Mouse (Mus musculus) embryonic facial prominence, embryonic 15.5 days (tissue): ENCODE results near the gene D13Ertd608e. TPM values are rescaled to one million over a fixed set of nuclear protein-coding genes. Genes with fewer than 3 reads are reported as not detected.
A peak's percentile ranks its signal among the peaks of the same experiment; 100 is the strongest.
"Not testable (repeated sequence)": the region's sequence is repeated elsewhere in the genome, so short reads cannot be mapped to it uniquely, and the experiment has no call there.

Source experiments
- ATAC-seq: fragments of 200-750 bp; cut with Nextera tagmentation; 2 replicates; pipeline ENCODE4 v1.8.0; 2017; ENCODE audit warnings: low read depth, moderate TSS enrichment; ENCODE audit not compliant: insufficient number of reproducible peaks, low FRiP score, low TSS enrichment
- H3K27ac ChIP-seq: fragments of 300-500 bp; sonication (generic); replicated peaks from 2 replicates; pipeline ENCODE4 v1.5.1; 2015; ENCODE audit warnings: mild to moderate bottlenecking, inconsistent platforms
- H3K27me3 ChIP-seq: fragments of 300-500 bp; sonication (generic); 2 replicates; pipeline ENCODE4 v1.6.1; 2015; ENCODE audit warnings: inconsistent platforms
- H3K36me3 ChIP-seq: fragments of 300-500 bp; sonication (generic); 2 replicates; pipeline ENCODE4 v1.6.1; 2015; ENCODE audit warnings: mild to moderate bottlenecking, inconsistent platforms
- H3K4me1 ChIP-seq: fragments of 300-500 bp; sonication (generic); 2 replicates; pipeline ENCODE4 v1.6.1; 2015; ENCODE audit warnings: inconsistent platforms
- H3K4me2 ChIP-seq: fragments of 300-500 bp; sonication (generic); replicated peaks from 2 replicates; pipeline ENCODE4 v1.6.1; 2015; ENCODE audit warnings: mild to moderate bottlenecking, inconsistent platforms
- H3K4me3 ChIP-seq: fragments of 300-500 bp; sonication (generic); replicated peaks from 2 replicates; pipeline ENCODE4 v1.5.1; 2015; ENCODE audit warnings: mild to moderate bottlenecking, inconsistent platforms
- H3K9ac ChIP-seq: fragments of 300-500 bp; sonication (generic); 2 replicates; pipeline ENCODE4 v1.6.1; 2015; ENCODE audit warnings: inconsistent platforms
- H3K9me3 ChIP-seq: fragments of 300-500 bp; sonication (generic); replicated peaks from 2 replicates; pipeline ENCODE4 v1.6.1; 2016; ENCODE audit warnings: inconsistent platforms
- WGBS: fragments of 180-500 bp; shearing (Covaris S2); methylation state at CpG from one replicate; pipeline ENCODE4 v1.1.7; 2015; 5-methylcytosine and 5-hydroxymethylcytosine counted together
- polyA plus RNA-seq: library from polyadenylated mRNA; unstranded; fragments of >200 nt; fragmentation: Nextera tagmentation; extraction: Ambion mirVana; gene quantifications from 2 replicates; pipeline ENCODE4 v1.2.1, GENCODE M21; 2015

The D13Ertd608e gene
- polyA plus RNA-seq, 1 experiment from 2014 or later, result not detected

GRCm38 (mm10) chr13:119830116-119830515 is 5.7 kb upstream of the D13Ertd608e start, which contains the start of gene AF067063:
Gene AF067063 (minus strand): TSS chr13:119830216.
- H3K9ac ChIP-seq, H3K27me3 ChIP-seq, H3K4me1 ChIP-seq, H3K27ac ChIP-seq, H3K4me2 ChIP-seq, ATAC-seq, H3K36me3 ChIP-seq, H3K4me3 ChIP-seq, H3K9me3 ChIP-seq: not testable (repeated sequence)

- H3K4me1 ChIP-seq, H3K9me3 ChIP-seq, H3K27me3 ChIP-seq, H3K36me3 ChIP-seq, H3K27ac ChIP-seq, H3K9ac ChIP-seq: not testable (repeated sequence)
- 12% methylated on average over 23 of the region's 23 CpGs for WGBS
- H3K4me2 ChIP-seq, result peak overlapping the region; percentile 43
- ATAC-seq, result 0 out of 2 replicates have a peak, but pooled peaks have one; percentile 47
- H3K4me3 ChIP-seq, result peak overlapping the region; percentile 23
Observed at GRCm38 (mm10) chr13:119836324-119836811, 562 bp downstream of the D13Ertd608e start.

- not testable (repeated sequence) for H3K9me3 ChIP-seq, ATAC-seq, H3K4me2 ChIP-seq, H3K4me1 ChIP-seq, H3K9ac ChIP-seq, H3K4me3 ChIP-seq, H3K27ac ChIP-seq, H3K27me3 ChIP-seq, H3K36me3 ChIP-seq
- 8% methylated on average over 14 of the region's 23 CpGs for WGBS
Observed at GRCm38 (mm10) chr13:119837719-119838337, 2.0 kb downstream of the D13Ertd608e start.

GRCm38 (mm10) chr13:119839982-119840381 is 4.2 kb downstream of the D13Ertd608e start:
- not testable (repeated sequence) for H3K4me2 ChIP-seq, H3K27me3 ChIP-seq, H3K9me3 ChIP-seq, H3K27ac ChIP-seq, H3K4me3 ChIP-seq, ATAC-seq, H3K9ac ChIP-seq, H3K36me3 ChIP-seq, H3K4me1 ChIP-seq
- WGBS, result 25% methylated on average over 6 of the region's 6 CpGs

GRCm38 (mm10) chr13:119862399-119862798 is 26.6 kb downstream of the D13Ertd608e start:
- H3K4me2 ChIP-seq, H3K9me3 ChIP-seq, H3K36me3 ChIP-seq, H3K27ac ChIP-seq, ATAC-seq, H3K4me1 ChIP-seq, H3K27me3 ChIP-seq, H3K9ac ChIP-seq, H3K4me3 ChIP-seq: not testable (repeated sequence)
- WGBS, result no CpG with 5 or more reads among the region's 6 CpGs

GRCm38 (mm10) chr13:119864395-119864999 is 28.7 kb downstream of the D13Ertd608e start:
- not testable (repeated sequence) for H3K4me2 ChIP-seq, H3K36me3 ChIP-seq, H3K27ac ChIP-seq, ATAC-seq, H3K9me3 ChIP-seq, H3K9ac ChIP-seq, H3K4me1 ChIP-seq, H3K27me3 ChIP-seq, H3K4me3 ChIP-seq
- 58% methylated on average over 6 of the region's 7 CpGs for WGBS

- not testable (repeated sequence) for H3K9me3 ChIP-seq, H3K36me3 ChIP-seq, H3K4me3 ChIP-seq, H3K4me1 ChIP-seq, H3K27ac ChIP-seq, H3K9ac ChIP-seq, ATAC-seq, H3K4me2 ChIP-seq, H3K27me3 ChIP-seq
- WGBS, result 32% methylated on average over 4 of the region's 4 CpGs
Observed at GRCm38 (mm10) chr13:119886896-119887295, 51.1 kb downstream of the D13Ertd608e start.

- H3K4me1 ChIP-seq, ATAC-seq, H3K27ac ChIP-seq, H3K4me3 ChIP-seq, H3K9ac ChIP-seq, H3K4me2 ChIP-seq, H3K9me3 ChIP-seq, H3K36me3 ChIP-seq, H3K27me3 ChIP-seq: not testable (repeated sequence)
- WGBS, result 71% methylated on average over 3 of the region's 3 CpGs
Observed at GRCm38 (mm10) chr13:119894685-119895084, 58.9 kb downstream of the D13Ertd608e start, which contains the start of gene Tcstv1. Gene Tcstv1 (minus strand): TSS chr13:119894785.

Other genes with a start within 250 kb of the D13Ertd608e start
- gene Ccl28, start 212.2 kb upstream of the D13Ertd608e start, polyA plus RNA-seq, result 0.16 and 0.27 TPM in 2 replicates
- 119 and 128 TPM in 2 replicates for gene Hmgcs1, start 145.6 kb upstream of the D13Ertd608e start, polyA plus RNA-seq
- gene Nim1k, start 80.1 kb upstream of the D13Ertd608e start, polyA plus RNA-seq, result 1.7 and 1.8 TPM in 2 replicates
- 37.4 and 39.9 TPM in 2 replicates for gene Zfp131, start 45.1 kb upstream of the D13Ertd608e start, polyA plus RNA-seq
- not detected in 2 replicates for gene AF067063, start 5.8 kb upstream of the D13Ertd608e start, polyA plus RNA-seq
- not detected in 2 replicates for gene Tcstv1, start 58.8 kb downstream of the D13Ertd608e start, polyA plus RNA-seq
- not detected in 2 replicates for gene Gm21761, start 93.3 kb downstream of the D13Ertd608e start, polyA plus RNA-seq
- not detected in 2 replicates for gene B020031M17Rik, start 114.8 kb downstream of the D13Ertd608e start, polyA plus RNA-seq
- not detected in 2 replicates for gene Gm36079, start 191.0 kb downstream of the D13Ertd608e start, polyA plus RNA-seq
- not detected in 2 replicates for gene Gm21188, start 216.2 kb downstream of the D13Ertd608e start, polyA plus RNA-seq